In genomic region chr8:94600478-94600877, GRCm38 (mm10) we compare ENCODE assay signal across 8 mouse cellular contexts. TPM values are rescaled to one million over a fixed set of nuclear protein-coding genes. Genes with fewer than 3 reads are reported as not detected.
DNase-seq lines count a peak whose midpoint lies in the region; ATAC-seq and TF ChIP-seq lines count a peak whose summit lies in the region.

No protein-coding gene starts in this region.

- intact Hi-C loops in heart, postnatal 10 days (cut with DNase I) = loop anchor here (5.0 kb wide), 1 partner anchor 217 kb away; no protein-coding TSS in a partner anchor

- no peaks in the 10 kb centered on the region for H3K9me3 ChIP-seq in heart, embryonic 13.5 days
- H3K9me3 ChIP-seq in ES-Bruce4 (replicated peaks; ENCODE audit: control insufficient read depth, insufficient read depth, low read length, poor library complexity, severe bottlenecking) = no peaks in the 10 kb centered on the region
- no peaks in the 10 kb centered on the region for H3K9me3 ChIP-seq in forebrain, embryonic 15.5 days
- no peaks in the 10 kb centered on the region for H3K9me3 ChIP-seq in liver, postnatal 0 days (ENCODE audit: low read length)

- no peak for DNase-seq in heart, postnatal 10 days
- no peak for DNase-seq in liver, postnatal 0 days
- DNase-seq in thymus, postnatal 10 days (ENCODE audit: low spot score in 2 of 2) = no peak
- no peak for DNase-seq in frontal cortex, postnatal 14 days (ENCODE audit: low spot score in 2 of 2)

- TF ChIP-seq POLR2A in ES-Bruce4 (IDR thresholded peaks at IDR 0.05; ENCODE audit: insufficient read depth, low read length) = no peak

- TF ChIP-seq CTCF in ES-Bruce4 (IDR thresholded peaks at IDR 0.05; ENCODE audit: low read depth, low read length) = no peak
- TF ChIP-seq CTCF in liver, postnatal 0 days (IDR thresholded peaks at IDR 0.05; ENCODE audit: low read depth) = no peak

- peak overlapping the region; percentile 87 for H3K9ac ChIP-seq in heart, embryonic 13.5 days
- H3K9ac ChIP-seq in ES-Bruce4 (ENCODE audit: low read depth, poor library complexity, severe bottlenecking) = peak overlapping the region; percentile 94
- H3K9ac ChIP-seq in forebrain, embryonic 15.5 days (replicated peaks) = peak overlapping the region; percentile 81
- H3K9ac ChIP-seq in liver, postnatal 0 days (replicated peaks) = peak overlapping the region; percentile 87

- peak overlapping the region; percentile 97 for H3K4me2 ChIP-seq in heart, embryonic 13.5 days
- peak overlapping the region; percentile 91 for H3K4me2 ChIP-seq in forebrain, embryonic 15.5 days (replicated peaks)
- H3K4me2 ChIP-seq in liver, postnatal 0 days (ENCODE audit: low read depth, low read length) = peak overlapping the region; percentile 82

- H3K27ac ChIP-seq in heart, embryonic 13.5 days (replicated peaks) = peak overlapping the region; percentile 83; the same call in 1 of the 2 replicates
- no peak overlapping the region for H3K27ac ChIP-seq in ES-Bruce4 (ENCODE audit: insufficient read depth, low read length)
- no peak overlapping the region for H3K27ac ChIP-seq in forebrain, embryonic 15.5 days (replicated peaks)
- peak overlapping the region; percentile 95; the same call in 1 of the 2 replicates for H3K27ac ChIP-seq in liver, postnatal 0 days (ENCODE audit: low read depth)

- peaks cover 31% of the 10 kb centered on the region for H3K4me1 ChIP-seq in heart, embryonic 13.5 days
- H3K4me1 ChIP-seq in ES-Bruce4 (ENCODE audit: control insufficient read depth, insufficient read depth, low read length) = no peaks in the 10 kb centered on the region
- peaks cover 41% of the 10 kb centered on the region for H3K4me1 ChIP-seq in forebrain, embryonic 15.5 days
- peaks cover 12% of the 10 kb centered on the region; the same call in 1 of the 2 replicates for H3K4me1 ChIP-seq in liver, postnatal 0 days (ENCODE audit: insufficient read depth)

- peaks cover 5% of the 10 kb centered on the region; the same call in 1 of the 2 replicates for H3K36me3 ChIP-seq in heart, embryonic 13.5 days
- no peaks in the 10 kb centered on the region; the same call in 1 of the 2 replicates for H3K36me3 ChIP-seq in ES-Bruce4 (ENCODE audit: control insufficient read depth, insufficient read depth, low read length, poor library complexity, severe bottlenecking)
- no peaks in the 10 kb centered on the region for H3K36me3 ChIP-seq in forebrain, embryonic 15.5 days
- no peaks in the 10 kb centered on the region for H3K36me3 ChIP-seq in liver, postnatal 0 days (replicated peaks; ENCODE audit: insufficient read depth, low read length)

- TF ChIP-seq EP300 in ES-Bruce4 (IDR thresholded peaks at IDR 0.05; ENCODE audit: insufficient read depth, low read depth, low read length) = no peak
- no peak for TF ChIP-seq EP300 in liver, postnatal 0 days (IDR thresholded peaks at IDR 0.05; ENCODE audit: low read depth)

- 25% methylated on average over 5 of the region's 5 CpGs for WGBS in heart, embryonic 13.5 days
- WGBS in forebrain, embryonic 15.5 days = 26% methylated on average over 5 of the region's 5 CpGs
- WGBS in liver, postnatal 0 days (ENCODE audit: insufficient replicate concordance) = 15% methylated on average over 5 of the region's 5 CpGs

- H3K27me3 ChIP-seq in heart, embryonic 13.5 days (replicated peaks) = no peaks in the 10 kb centered on the region
- H3K27me3 ChIP-seq in ES-Bruce4 (ENCODE audit: control insufficient read depth, insufficient read depth, low read length, poor library complexity, severe bottlenecking) = no peaks in the 10 kb centered on the region
- H3K27me3 ChIP-seq in forebrain, embryonic 15.5 days = no peaks in the 10 kb centered on the region
- no peaks in the 10 kb centered on the region for H3K27me3 ChIP-seq in liver, postnatal 0 days (ENCODE audit: insufficient read depth, low read length)

- peak overlapping the region; percentile 76 for H3K4me3 ChIP-seq in heart, embryonic 13.5 days
- peak overlapping the region; percentile 82 for H3K4me3 ChIP-seq in ES-Bruce4 (ENCODE audit: low read depth, low read length)
- peak overlapping the region; percentile 100 for H3K4me3 ChIP-seq in forebrain, embryonic 15.5 days
- peak overlapping the region; percentile 98 for H3K4me3 ChIP-seq in liver, postnatal 0 days (ENCODE audit: low read depth, low read length)

- ATAC-seq in heart, embryonic 13.5 days (ENCODE audit: extremely low read depth, insufficient number of reproducible peaks, low FRiP score, low TSS enrichment) = no peak
- ATAC-seq in forebrain, embryonic 15.5 days (replicated peaks) = no peak
- ATAC-seq in liver, postnatal 0 days = no peak
- ATAC-seq in cerebellum, adult (ENCODE audit: insufficient number of reproducible peaks, low FRiP score, low TSS enrichment) = no peak

RNA-seq across cellular contexts. Expression of gene Rspry1, which starts 1.3 kb away (rescaled TPM):
- 21.6 and 22.9 TPM in 2 replicates for polyA plus RNA-seq in heart, embryonic 13.5 days (2015; fragmentation: Nextera tagmentation; extraction: Ambion mirVana)
- 10 to 100 TPM; 14.5 to 16.1 TPM for total RNA-seq in heart, postnatal 10 days (2021)
- 20.4 and 21.3 TPM in 2 replicates for polyA plus RNA-seq in ES-Bruce4 (2011; ENCODE audit: insufficient read depth, insufficient read length, low read depth, missing spikeins)
- polyA plus RNA-seq in forebrain, embryonic 15.5 days (2015; fragmentation: Nextera tagmentation; extraction: Ambion mirVana) = 50.1 and 52.0 TPM in 2 replicates
- 10.2 and 11.1 TPM in 2 replicates for polyA plus RNA-seq in liver, postnatal 0 days (2015; fragmentation: Nextera tagmentation; extraction: Ambion mirVana)

RNA-seq across cellular contexts. Expression of gene Fam192a, which starts 1.3 kb away (rescaled TPM):
- 32.4 and 33.1 TPM in 2 replicates for polyA plus RNA-seq in heart, embryonic 13.5 days (2015; fragmentation: Nextera tagmentation; extraction: Ambion mirVana)
- 10 to 100 TPM; 20.9 to 27.0 TPM for total RNA-seq in heart, postnatal 10 days (2021)
- polyA plus RNA-seq in ES-Bruce4 (2011; ENCODE audit: insufficient read depth, insufficient read length, low read depth, missing spikeins) = 93.9 and 95.0 TPM in 2 replicates
- polyA plus RNA-seq in forebrain, embryonic 15.5 days (2015; fragmentation: Nextera tagmentation; extraction: Ambion mirVana) = 97.5 and 103 TPM in 2 replicates
- polyA plus RNA-seq in liver, postnatal 0 days (2015; fragmentation: Nextera tagmentation; extraction: Ambion mirVana) = 23.6 and 24.2 TPM in 2 replicates

Comparison
In these comparisons a context has a peak if more than half of its experiments do, and no peak if none do; other contexts are left out.
1. H3K27ac ChIP-seq: peak in heart, embryonic 13.5 days (single experiment) and liver, postnatal 0 days (single experiment); none in ES-Bruce4 (single experiment) and forebrain, embryonic 15.5 days (single experiment).
2. Peak in every context shown above with its lines, with median percentiles within 50 percentile points of each other: H3K4me2 ChIP-seq, H3K4me3 ChIP-seq and H3K9ac ChIP-seq.